Mouse (Mus musculus): Measurements from ENCODE around the gene Cep44. TPM values are rescaled to one million over a fixed set of nuclear protein-coding genes. Genes with fewer than 3 reads are reported as not detected.
A peak's percentile ranks its signal among the peaks of the same experiment; 100 is the strongest.

Cep44 gene
- total RNA-seq (2021): 10 to 100 TPM; 16.6 to 18.0 TPM
- polyA plus RNA-seq (2012; rRNA removed): 3.0 and 4.3 TPM in 2 replicates
- long read RNA-seq, partial matches to known transcripts: 1 of 7 reads
- long read RNA-seq, other reads (novel, unspliced or antisense): 4 of 7 reads

- peak; percentile 88 for DNase-seq
Observed at GRCm38 (mm10) chr8:56550558-56551360, at the start of gene Cep44, which contains the start of gene Fbxo8. TSS of gene Cep44 (minus strand) at chr8:56551047. TSS of gene Fbxo8 (plus strand) at chr8:56551090.

GRCm38 (mm10) chr8:56591502-56591901 is 40.7 kb upstream of the Cep44 start:
- DNase-seq: no peak

- no peak for DNase-seq
Observed at GRCm38 (mm10) chr8:56591084-56591483, 40.2 kb upstream of the Cep44 start.

- no peak for DNase-seq
Observed at GRCm38 (mm10) chr8:56589004-56589403, 38.2 kb upstream of the Cep44 start.

GRCm38 (mm10) chr8:56582841-56583240 is 32.0 kb upstream of the Cep44 start:
- DNase-seq: peak; percentile 28

- no peak for DNase-seq
Observed at GRCm38 (mm10) chr8:56580918-56581317, 30.1 kb upstream of the Cep44 start.

- DNase-seq: no peak
Observed at GRCm38 (mm10) chr8:56566856-56567255, 16.0 kb upstream of the Cep44 start.

- DNase-seq: peak; percentile 80
Observed at GRCm38 (mm10) chr8:56564399-56565047, 13.7 kb upstream of the Cep44 start.

GRCm38 (mm10) chr8:56552551-56553103 is 1.8 kb upstream of the Cep44 start:
- no peak for DNase-seq

GRCm38 (mm10) chr8:56552045-56552444 is 1.2 kb upstream of the Cep44 start:
- DNase-seq: peak; percentile 10

- DNase-seq: peak; percentile 93
Observed at GRCm38 (mm10) chr8:56551361-56551852, 560 bp upstream of the Cep44 start.

- DNase-seq: no peak
Observed at GRCm38 (mm10) chr8:56547866-56548265, 3.0 kb downstream of the Cep44 start.

GRCm38 (mm10) chr8:56540706-56541105 is 10.1 kb downstream of the Cep44 start:
- DNase-seq: peak; percentile 79

GRCm38 (mm10) chr8:56530359-56530758 is 20.5 kb downstream of the Cep44 start:
- peak; percentile 56 for DNase-seq

- no peak for DNase-seq
Observed at GRCm38 (mm10) chr8:56528869-56529268, 22.0 kb downstream of the Cep44 start.

- no peak for DNase-seq
Observed at GRCm38 (mm10) chr8:56521051-56521450, 29.8 kb downstream of the Cep44 start.

GRCm38 (mm10) chr8:56520249-56520648 is 30.6 kb downstream of the Cep44 start:
- no peak for DNase-seq

- DNase-seq: no peak
Observed at GRCm38 (mm10) chr8:56518848-56519247, 32.0 kb downstream of the Cep44 start.

GRCm38 (mm10) chr8:56508952-56509479 is 41.8 kb downstream of the Cep44 start:
- DNase-seq: no peak

- DNase-seq: no peak
Observed at GRCm38 (mm10) chr8:56508318-56508951, 42.4 kb downstream of the Cep44 start.

- no peak for DNase-seq
Observed at GRCm38 (mm10) chr8:56501911-56502310, 48.9 kb downstream of the Cep44 start.

- DNase-seq: no peak
Observed at GRCm38 (mm10) chr8:56489496-56489895, 61.4 kb downstream of the Cep44 start.

Measured in adrenal gland, adult 2 months (tissue).